Mouse (Mus musculus): ENCODE measurements at regions not wholly inside any gene's neighbourhood (a gene's known extent, or its start where the extent isn't known, plus 50 kb on each side); places are given as distances from the start of the nearest gene placed in this dataset.

DNA sequence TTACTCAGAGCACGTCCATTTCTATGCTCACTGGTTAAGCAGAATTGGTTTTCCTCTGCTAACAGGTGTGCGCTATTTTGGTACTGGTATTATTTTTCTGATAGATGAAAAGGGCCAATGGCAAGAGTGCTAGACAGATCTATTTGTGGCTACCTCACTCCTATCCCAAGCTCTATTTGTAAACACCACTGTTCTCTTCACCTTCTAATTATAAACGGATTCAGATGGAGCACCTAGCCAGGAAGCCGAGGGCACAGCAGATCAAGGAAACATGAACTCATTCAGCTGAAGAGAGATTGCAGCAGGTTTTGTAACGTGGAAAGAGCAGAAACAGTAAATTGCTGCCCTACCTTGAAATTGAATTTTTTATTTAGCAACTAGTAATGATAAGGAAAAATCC is 110.2 kb downstream of the Edem1 start:
- Histone ChIP-seq H3K9ac (replicated peaks; ENCODE audit: low read depth, low read length) (no peak overlapping the region), H3K27ac (ENCODE audit: low read depth) (no peak overlapping the region), H3K4me3 (ENCODE audit: low read depth, low read length) (no peak overlapping the region), H3K4me2 (ENCODE audit: low read depth, low read length) (no peak overlapping the region), H3K9me3 (replicated peaks; ENCODE audit: control insufficient read depth, low read length) (no peaks in the 10 kb centered on the region), H3K4me1 (ENCODE audit: control insufficient read depth, insufficient read depth) (no peaks in the 10 kb centered on the region), H3K27me3 (ENCODE audit: control insufficient read depth, insufficient read depth, low read length) (no peaks in the 10 kb centered on the region), H3K36me3 (replicated peaks; ENCODE audit: control insufficient read depth, insufficient read depth, low read length) (no peaks in the 10 kb centered on the region)
- WGBS: 61% methylated on average over 5 of the region's 5 CpGs
- TF ChIP-seq EP300 (IDR thresholded peaks at IDR 0.05; ENCODE audit: low read depth): no peak
- no peak for TF ChIP-seq CTCF (IDR thresholded peaks at IDR 0.05; ENCODE audit: low read depth)
- no peak for ATAC-seq (ENCODE audit: insufficient read depth, low read depth)
- no peak for DNase-seq (ENCODE audit: low spot score)

DNA sequence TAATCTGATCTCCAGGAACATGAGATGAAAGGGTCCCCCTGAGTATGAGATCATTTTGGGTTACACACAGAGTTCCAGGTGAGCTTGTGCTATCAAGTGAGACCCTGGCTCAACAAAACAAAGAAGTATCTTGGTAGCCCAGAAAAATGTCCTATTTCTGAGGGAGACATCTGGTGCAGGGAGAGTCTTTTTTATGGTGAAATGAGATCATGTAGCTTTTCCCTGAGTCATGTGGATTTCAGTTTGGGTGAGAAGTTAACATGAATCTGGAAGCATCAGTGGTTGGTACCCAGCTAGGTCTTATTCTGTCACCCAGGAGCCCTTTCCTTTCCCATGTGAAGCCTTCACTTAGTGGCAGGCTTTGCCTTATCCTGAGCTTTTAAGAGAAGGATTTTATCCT is 113.8 kb downstream of the Edem1 start:
- H3K27ac ChIP-seq (ENCODE audit: low read depth): no peak overlapping the region
- no peak for DNase-seq (ENCODE audit: low spot score)
- no peak overlapping the region for H3K4me2 ChIP-seq (ENCODE audit: low read depth, low read length)
- H3K4me3 ChIP-seq (ENCODE audit: low read depth, low read length): no peak overlapping the region
- H3K9me3 ChIP-seq (replicated peaks; ENCODE audit: control insufficient read depth, low read length): no peaks in the 10 kb centered on the region
- no peak overlapping the region for H3K9ac ChIP-seq (replicated peaks; ENCODE audit: low read depth, low read length)
- no peak for TF ChIP-seq EP300 (IDR thresholded peaks at IDR 0.05; ENCODE audit: low read depth)
- TF ChIP-seq CTCF (IDR thresholded peaks at IDR 0.05; ENCODE audit: low read depth): no peak
- no peaks in the 10 kb centered on the region for H3K36me3 ChIP-seq (replicated peaks; ENCODE audit: control insufficient read depth, insufficient read depth, low read length)
- no peaks in the 10 kb centered on the region for H3K4me1 ChIP-seq (ENCODE audit: control insufficient read depth, insufficient read depth)
- ATAC-seq (ENCODE audit: insufficient read depth, low read depth): no peak
- no peaks in the 10 kb centered on the region for H3K27me3 ChIP-seq (ENCODE audit: control insufficient read depth, insufficient read depth, low read length)

GRCm38 (mm10) chr6:108952389-108952788 is 123.9 kb downstream of the Edem1 start:
- Histone ChIP-seq H3K9ac (replicated peaks; ENCODE audit: low read depth, low read length) (no peak overlapping the region), H3K4me3 (ENCODE audit: low read depth, low read length) (no peak overlapping the region), H3K9me3 (replicated peaks; ENCODE audit: control insufficient read depth, low read length) (no peaks in the 10 kb centered on the region), H3K36me3 (replicated peaks; ENCODE audit: control insufficient read depth, insufficient read depth, low read length) (no peaks in the 10 kb centered on the region), H3K4me2 (ENCODE audit: low read depth, low read length) (no peak overlapping the region), H3K27ac (ENCODE audit: low read depth) (no peak overlapping the region), H3K27me3 (ENCODE audit: control insufficient read depth, insufficient read depth, low read length) (no peaks in the 10 kb centered on the region), H3K4me1 (ENCODE audit: control insufficient read depth, insufficient read depth) (no peaks in the 10 kb centered on the region)
- ATAC-seq (ENCODE audit: insufficient read depth, low read depth) (no peak), DNase-seq (ENCODE audit: low spot score) (no peak)
- WGBS: 65% methylated on average over 6 of the region's 6 CpGs
- TF ChIP-seq CTCF (IDR thresholded peaks at IDR 0.05; ENCODE audit: low read depth) (no peak), EP300 (IDR thresholded peaks at IDR 0.05; ENCODE audit: low read depth) (no peak)

DNA sequence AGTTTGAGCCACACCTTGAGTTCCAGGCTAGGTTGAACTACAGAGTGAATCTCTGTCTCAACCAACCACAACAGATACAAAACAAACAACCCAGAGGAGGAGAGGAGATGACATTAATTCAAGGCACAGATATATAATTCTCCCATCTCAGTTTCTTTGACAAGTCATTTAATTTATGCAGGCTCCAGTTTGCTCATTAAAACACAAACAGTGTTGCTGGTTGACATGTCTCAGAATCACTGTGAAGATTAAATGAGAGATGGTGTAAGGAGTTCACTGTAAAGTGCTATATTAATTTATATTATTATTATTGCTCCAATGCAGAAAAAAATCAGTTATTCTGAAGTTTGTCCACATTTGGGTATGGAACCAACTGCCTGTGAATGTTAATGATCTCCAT is 134.4 kb downstream of the Edem1 start:
- no peak overlapping the region for H3K4me2 ChIP-seq (ENCODE audit: low read depth, low read length)
- TF ChIP-seq CTCF (IDR thresholded peaks at IDR 0.05; ENCODE audit: low read depth): no peak
- TF ChIP-seq EP300 (IDR thresholded peaks at IDR 0.05; ENCODE audit: low read depth): no peak
- no peak overlapping the region for H3K27ac ChIP-seq (ENCODE audit: low read depth)
- no peak for DNase-seq (ENCODE audit: low spot score)
- H3K9ac ChIP-seq (replicated peaks; ENCODE audit: low read depth, low read length): no peak overlapping the region
- no peaks in the 10 kb centered on the region for H3K9me3 ChIP-seq (replicated peaks; ENCODE audit: control insufficient read depth, low read length)
- H3K4me1 ChIP-seq (ENCODE audit: control insufficient read depth, insufficient read depth): no peaks in the 10 kb centered on the region
- H3K27me3 ChIP-seq (ENCODE audit: control insufficient read depth, insufficient read depth, low read length): no peaks in the 10 kb centered on the region
- no peak overlapping the region for H3K4me3 ChIP-seq (ENCODE audit: low read depth, low read length)
- ATAC-seq (ENCODE audit: insufficient read depth, low read depth): no peak
- no peaks in the 10 kb centered on the region for H3K36me3 ChIP-seq (replicated peaks; ENCODE audit: control insufficient read depth, insufficient read depth, low read length)

DNA sequence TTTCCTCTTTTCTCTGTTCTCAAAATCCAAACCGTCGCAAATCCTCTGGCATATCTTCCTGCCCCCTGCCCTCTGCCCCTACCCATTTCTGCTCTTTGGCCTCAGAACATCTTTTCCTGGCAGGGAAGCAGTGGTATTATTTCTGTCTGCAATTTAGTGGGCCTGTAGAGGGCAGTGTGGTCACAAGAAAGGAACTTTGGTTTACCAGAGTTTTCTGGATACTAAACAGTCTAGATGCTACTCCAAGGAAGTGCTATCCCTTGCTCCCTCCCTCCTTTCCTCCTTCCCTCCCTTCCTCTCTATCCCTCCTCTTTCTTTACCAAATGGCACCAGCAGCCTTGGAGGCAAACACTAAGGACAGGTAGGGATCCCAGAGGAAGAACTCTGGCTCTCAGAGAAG is 134.9 kb downstream of the Edem1 start:
- Histone ChIP-seq H3K27me3 (ENCODE audit: control insufficient read depth, insufficient read depth, low read length) (no peaks in the 10 kb centered on the region), H3K4me2 (ENCODE audit: low read depth, low read length) (no peak overlapping the region), H3K4me3 (ENCODE audit: low read depth, low read length) (no peak overlapping the region), H3K36me3 (replicated peaks; ENCODE audit: control insufficient read depth, insufficient read depth, low read length) (no peaks in the 10 kb centered on the region), H3K27ac (ENCODE audit: low read depth) (no peak overlapping the region), H3K9ac (replicated peaks; ENCODE audit: low read depth, low read length) (no peak overlapping the region), H3K4me1 (ENCODE audit: control insufficient read depth, insufficient read depth) (no peaks in the 10 kb centered on the region), H3K9me3 (replicated peaks; ENCODE audit: control insufficient read depth, low read length) (no peaks in the 10 kb centered on the region)
- 15% methylated on average over 2 of the region's 2 CpGs for WGBS
- no peak for TF ChIP-seq EP300 (IDR thresholded peaks at IDR 0.05; ENCODE audit: low read depth)
- TF ChIP-seq CTCF (IDR thresholded peaks at IDR 0.05; ENCODE audit: low read depth): peak; percentile 60
- ATAC-seq (ENCODE audit: insufficient read depth, low read depth) (no peak), DNase-seq (ENCODE audit: low spot score) (peak; percentile 12)

DNA sequence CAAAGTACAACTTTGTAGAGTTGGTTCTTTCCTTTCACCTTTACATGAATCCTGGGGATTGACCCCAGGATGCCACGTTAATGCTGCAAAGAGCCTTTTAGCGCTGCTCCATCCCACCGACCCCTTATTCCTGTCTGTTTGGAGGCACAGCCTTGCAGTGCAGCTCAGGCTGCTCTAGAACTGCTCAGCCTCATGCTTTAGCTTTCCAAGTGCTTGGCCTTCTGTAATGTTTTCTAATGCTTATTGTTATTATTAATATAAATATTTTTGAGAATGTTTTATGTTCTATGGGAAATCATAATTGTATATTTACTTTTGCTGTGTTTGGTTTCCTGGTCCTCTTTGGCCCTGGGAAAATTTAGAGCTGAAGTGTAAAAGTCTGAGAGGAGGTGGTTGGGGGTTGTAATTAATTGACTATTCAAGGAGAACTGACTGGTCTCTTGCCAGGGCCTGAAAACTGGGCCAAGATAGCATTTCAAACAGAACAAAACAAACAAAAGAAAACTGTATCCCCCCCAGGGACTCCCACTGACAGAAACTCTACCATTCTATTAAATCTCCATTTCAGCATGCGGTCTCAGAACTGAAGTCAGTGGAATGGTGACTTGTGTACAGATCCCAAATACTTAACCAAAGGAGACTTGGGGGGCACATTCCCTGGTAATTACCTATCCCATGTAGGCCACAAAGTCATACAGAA is 141.2 kb downstream of the Edem1 start:
- DNase-seq (ENCODE audit: low spot score) (no peak), ATAC-seq (ENCODE audit: insufficient read depth, low read depth) (no peak)
- H3K9me3 ChIP-seq (replicated peaks; ENCODE audit: control insufficient read depth, low read length): no peaks in the 10 kb centered on the region
- H3K4me1 ChIP-seq (ENCODE audit: control insufficient read depth, insufficient read depth): no peaks in the 10 kb centered on the region
- no peak overlapping the region for H3K9ac ChIP-seq (replicated peaks; ENCODE audit: low read depth, low read length)
- no peak overlapping the region for H3K4me2 ChIP-seq (ENCODE audit: low read depth, low read length)
- no peak overlapping the region for H3K4me3 ChIP-seq (ENCODE audit: low read depth, low read length)
- WGBS: 59% methylated on average over 4 of the region's 4 CpGs
- no peak overlapping the region for H3K27ac ChIP-seq (ENCODE audit: low read depth)
- H3K36me3 ChIP-seq (replicated peaks; ENCODE audit: control insufficient read depth, insufficient read depth, low read length): no peaks in the 10 kb centered on the region
- H3K27me3 ChIP-seq (ENCODE audit: control insufficient read depth, insufficient read depth, low read length): no peaks in the 10 kb centered on the region
- no peak for TF ChIP-seq EP300 (IDR thresholded peaks at IDR 0.05; ENCODE audit: low read depth)
- TF ChIP-seq CTCF (IDR thresholded peaks at IDR 0.05; ENCODE audit: low read depth): no peak

Measured in heart, postnatal 0 days (tissue).